Mouse (Mus musculus): ENCODE data around the gene U2af1. TPM values are rescaled to one million over a fixed set of nuclear protein-coding genes. Genes with fewer than 3 reads are reported as not detected.
A peak's percentile ranks its signal among the peaks of the same experiment; 100 is the strongest.
"Not testable (repeated sequence)": the region's sequence is repeated elsewhere in the genome, so short reads cannot be mapped to it uniquely, and the experiment has no call there.

The U2af1 gene
- polyA plus RNA-seq (2016; fragmentation: Nextera tagmentation; extraction: Ambion mirVana): 529 and 553 TPM in 2 replicates

GRCm38 (mm10) chr17:31658468-31659185 is at the start of gene U2af1:
U2af1 (minus strand) TSS chr17:31658892.
- Histone ChIP-seq H3K27me3 (ENCODE audit: poor library complexity, severe bottlenecking) (no peaks in the 10 kb centered on the region), H3K36me3 (replicated peaks) (peaks cover 38% of the 10 kb centered on the region), H3K4me3 (peak within 1 kb of the TSS; percentile 75), H3K27ac (peak within 1 kb of the TSS; percentile 96), H3K9me3 (no peaks in the 10 kb centered on the region), H3K4me1 (peaks cover 21% of the 10 kb centered on the region)
- peak; percentile 96 for DNase-seq (ENCODE audit: extremely low spot score, low spot score)
- under 1% methylated on average over 77 of the region's 77 CpGs for WGBS

- 77% methylated on average over 20 of the region's 20 CpGs for WGBS
- no peaks in the 10 kb centered on the region for H3K27me3 ChIP-seq (ENCODE audit: poor library complexity, severe bottlenecking)
- H3K4me3 ChIP-seq: no peak overlapping the region
- peaks cover 5% of the 10 kb centered on the region for H3K4me1 ChIP-seq
- no peak for DNase-seq (ENCODE audit: extremely low spot score, low spot score)
- no peak overlapping the region for H3K27ac ChIP-seq
- H3K9me3 ChIP-seq: no peaks in the 10 kb centered on the region
- H3K36me3 ChIP-seq (replicated peaks): no peaks in the 10 kb centered on the region
These were observed 46.8 kb upstream of the U2af1 start for GRCm38 (mm10) chr17:31705271-31706020.

- Histone ChIP-seq H3K27me3 (ENCODE audit: poor library complexity, severe bottlenecking) (no peaks in the 10 kb centered on the region), H3K4me1 (peaks cover 7% of the 10 kb centered on the region), H3K27ac (no peak overlapping the region), H3K4me3 (no peak overlapping the region), H3K36me3 (replicated peaks) (no peaks in the 10 kb centered on the region), H3K9me3 (no peaks in the 10 kb centered on the region)
- no peak for DNase-seq (ENCODE audit: extremely low spot score, low spot score)
- 84% methylated on average over 6 of the region's 6 CpGs for WGBS
These were observed 44.7 kb upstream of the U2af1 start for GRCm38 (mm10) chr17:31703276-31703980.

- no peaks in the 10 kb centered on the region for H3K9me3 ChIP-seq
- WGBS: 77% methylated on average over 11 of the region's 11 CpGs
- no peak overlapping the region for H3K4me3 ChIP-seq
- no peaks in the 10 kb centered on the region for H3K36me3 ChIP-seq (replicated peaks)
- no peak overlapping the region for H3K27ac ChIP-seq
- no peak for DNase-seq (ENCODE audit: extremely low spot score, low spot score)
- H3K27me3 ChIP-seq (ENCODE audit: poor library complexity, severe bottlenecking): no peaks in the 10 kb centered on the region; the same call in 1 of the 2 replicates
- H3K4me1 ChIP-seq: peaks cover 22% of the 10 kb centered on the region
These were observed 39.7 kb upstream of the U2af1 start for GRCm38 (mm10) chr17:31698347-31698746.

GRCm38 (mm10) chr17:31695356-31695755 is 36.7 kb upstream of the U2af1 start:
- WGBS: 87% methylated on average over 7 of the region's 7 CpGs
- not testable (repeated sequence) for H3K36me3 ChIP-seq (replicated peaks); H3K9me3 ChIP-seq; H3K4me3 ChIP-seq; H3K27ac ChIP-seq; DNase-seq (ENCODE audit: extremely low spot score, low spot score); H3K27me3 ChIP-seq (ENCODE audit: poor library complexity, severe bottlenecking)
- peaks cover 29% of the 10 kb centered on the region for H3K4me1 ChIP-seq

GRCm38 (mm10) chr17:31694949-31695348 is 36.3 kb upstream of the U2af1 start:
- H3K36me3 ChIP-seq (replicated peaks): no peaks in the 10 kb centered on the region
- no peak for DNase-seq (ENCODE audit: extremely low spot score, low spot score)
- no peaks in the 10 kb centered on the region for H3K9me3 ChIP-seq
- H3K4me3 ChIP-seq: no peak overlapping the region
- H3K27ac ChIP-seq: no peak overlapping the region
- H3K4me1 ChIP-seq: peaks cover 29% of the 10 kb centered on the region
- no peaks in the 10 kb centered on the region; the same call in 1 of the 2 replicates for H3K27me3 ChIP-seq (ENCODE audit: poor library complexity, severe bottlenecking)
- WGBS: 82% methylated on average over 1 of the region's 1 CpGs

- Histone ChIP-seq H3K27ac (0 out of 2 replicates have a peak overlapping the region, but pooled peaks have one; percentile 31), H3K9me3 (no peaks in the 10 kb centered on the region)
- 80% methylated on average over 7 of the region's 7 CpGs for WGBS
These were observed 35.3 kb upstream of the U2af1 start for GRCm38 (mm10) chr17:31694023-31694376.

GRCm38 (mm10) chr17:31693330-31694022 is 34.8 kb upstream of the U2af1 start:
- Histone ChIP-seq H3K27me3 (ENCODE audit: poor library complexity, severe bottlenecking) (no peaks in the 10 kb centered on the region; the same call in 1 of the 2 replicates), H3K27ac (peak overlapping the region; percentile 72), H3K9me3 (no peaks in the 10 kb centered on the region), H3K4me1 (peaks cover 22% of the 10 kb centered on the region), H3K36me3 (replicated peaks) (no peaks in the 10 kb centered on the region), H3K4me3 (peak overlapping the region; percentile 36)
- DNase-seq (ENCODE audit: extremely low spot score, low spot score): peak; percentile 85
- 7% methylated on average over 20 of the region's 20 CpGs for WGBS

More at GRCm38 (mm10) chr17:31694023-31694376, 35.3 kb upstream of the U2af1 start:
- no peak for DNase-seq (ENCODE audit: extremely low spot score, low spot score)
- H3K27me3 ChIP-seq (ENCODE audit: poor library complexity, severe bottlenecking): no peaks in the 10 kb centered on the region; the same call in 1 of the 2 replicates
- peaks cover 27% of the 10 kb centered on the region for H3K4me1 ChIP-seq
- H3K4me3 ChIP-seq: peak overlapping the region; percentile 36; the same call in 1 of the 2 replicates
- no peaks in the 10 kb centered on the region for H3K36me3 ChIP-seq (replicated peaks)

GRCm38 (mm10) chr17:31692918-31693317 is 34.2 kb upstream of the U2af1 start:
- H3K4me1 ChIP-seq: peaks cover 17% of the 10 kb centered on the region
- H3K27me3 ChIP-seq (ENCODE audit: poor library complexity, severe bottlenecking): no peaks in the 10 kb centered on the region; the same call in 1 of the 2 replicates
- 43% methylated on average over 5 of the region's 5 CpGs for WGBS
- H3K27ac ChIP-seq: 0 out of 2 replicates have a peak overlapping the region, but pooled peaks have one; percentile 72
- no peaks in the 10 kb centered on the region for H3K36me3 ChIP-seq (replicated peaks)
- H3K9me3 ChIP-seq: no peaks in the 10 kb centered on the region
- H3K4me3 ChIP-seq: peak overlapping the region; percentile 36; the same call in 1 of the 2 replicates
- no peak for DNase-seq (ENCODE audit: extremely low spot score, low spot score)

- Histone ChIP-seq H3K36me3 (replicated peaks) (no peaks in the 10 kb centered on the region), H3K4me3 (no peak overlapping the region), H3K4me1 (peaks cover 28% of the 10 kb centered on the region), H3K27ac (no peak overlapping the region), H3K9me3 (no peaks in the 10 kb centered on the region), H3K27me3 (ENCODE audit: poor library complexity, severe bottlenecking) (no peaks in the 10 kb centered on the region; the same call in 1 of the 2 replicates)
- 68% methylated on average over 1 of the region's 1 CpGs for WGBS
- no peak for DNase-seq (ENCODE audit: extremely low spot score, low spot score)
These were observed 30.9 kb upstream of the U2af1 start for GRCm38 (mm10) chr17:31689606-31690005.

GRCm38 (mm10) chr17:31688112-31688511 is 29.4 kb upstream of the U2af1 start:
- peaks cover 17% of the 10 kb centered on the region for H3K4me1 ChIP-seq
- DNase-seq (ENCODE audit: extremely low spot score, low spot score): no peak
- WGBS: 86% methylated on average over 9 of the region's 9 CpGs
- no peak overlapping the region for H3K27ac ChIP-seq
- no peak overlapping the region for H3K4me3 ChIP-seq
- no peaks in the 10 kb centered on the region for H3K9me3 ChIP-seq
- H3K36me3 ChIP-seq (replicated peaks): no peaks in the 10 kb centered on the region
- H3K27me3 ChIP-seq (ENCODE audit: poor library complexity, severe bottlenecking): peaks cover 7% of the 10 kb centered on the region; the same call in 1 of the 2 replicates

- Histone ChIP-seq H3K4me1 (peaks cover 12% of the 10 kb centered on the region), H3K9me3 (no peaks in the 10 kb centered on the region), H3K27ac (peak overlapping the region; percentile 41), H3K27me3 (ENCODE audit: poor library complexity, severe bottlenecking) (peaks cover 12% of the 10 kb centered on the region; the same call in 1 of the 2 replicates), H3K36me3 (replicated peaks) (no peaks in the 10 kb centered on the region), H3K4me3 (no peak overlapping the region)
- no peak for DNase-seq (ENCODE audit: extremely low spot score, low spot score)
- 54% methylated on average over 3 of the region's 3 CpGs for WGBS
These were observed 27.5 kb upstream of the U2af1 start for GRCm38 (mm10) chr17:31686225-31686564.
